ENCODE assay signal across 23 mouse cellular contexts in genomic region chr1:43996914-43997589, GRCm38 (mm10). TPM values are rescaled to one million over a fixed set of nuclear protein-coding genes. Genes with fewer than 3 reads are reported as not detected.
"Had no signal": no experiment of that assay in that cellular context is flagged by ENCODE, and none has a peak within 500 bp of the region (broad histone marks: within the 10 kb centered on the region; RNA-seq: fewer than 3 reads in every experiment).

No protein-coding gene starts in this region.

- H3K4me3 ChIP-seq: layer of hippocampus, adult 2 months; left cerebral cortex, adult 2 months; midbrain, embryonic 12.5 days; midbrain, embryonic 15.5 days; neural tube, embryonic 12.5 days; stomach, embryonic 15.5 days had no signal

- H3K27ac ChIP-seq: kidney, postnatal 0 days; layer of hippocampus, adult 2 months; left cerebral cortex, adult 2 months; liver, embryonic 14.5 days; macrophage; midbrain, embryonic 12.5 days; midbrain, embryonic 15.5 days; neural tube, embryonic 12.5 days; stomach, embryonic 15.5 days had no signal

- ATAC-seq: liver, postnatal 0 days; lung, postnatal 0 days; midbrain, embryonic 15.5 days had no signal

- H3K4me2 ChIP-seq: lung, embryonic 14.5 days; midbrain, embryonic 12.5 days; midbrain, embryonic 15.5 days; neural tube, embryonic 12.5 days; stomach, embryonic 15.5 days had no signal

- H3K4me1 ChIP-seq: midbrain, embryonic 12.5 days; midbrain, embryonic 15.5 days; neural tube, embryonic 12.5 days; stomach, embryonic 15.5 days had no signal

- H3K9me3 ChIP-seq: midbrain, embryonic 12.5 days; midbrain, embryonic 15.5 days; neural tube, embryonic 12.5 days; stomach, embryonic 15.5 days had no signal

- H3K27me3 ChIP-seq: midbrain, embryonic 12.5 days; midbrain, embryonic 15.5 days; neural tube, embryonic 12.5 days; stomach, embryonic 15.5 days had no signal

- DNase-seq: kidney, postnatal 25 days; layer of hippocampus, adult 9-11 months; layer of hippocampus, postnatal 36 days; liver, postnatal 0 days; lung, embryonic 14.5 days; retina, postnatal 1 day; right cerebral cortex, postnatal 25 days; spleen, adult 18-20 months; thymus, postnatal 25 days had no signal

- H3K9ac ChIP-seq: liver, embryonic 14.5 days; liver, postnatal 0 days; lung, embryonic 14.5 days; midbrain, embryonic 12.5 days; midbrain, embryonic 15.5 days; neural tube, embryonic 12.5 days; stomach, embryonic 15.5 days had no signal

RNA-seq across cellular contexts. Expression of gene Mettl21c, which starts 22.8 kb away (rescaled TPM):
- total RNA-seq: layer of hippocampus, adult 2 months; layer of hippocampus, postnatal 36 days; left cerebral cortex, adult 2 months; left cerebral cortex, postnatal 36 days; liver, adult 2 months; megakaryocyte, adult 5-6 weeks had no signal
- polyA plus RNA-seq: large intestine, adult 2 months; liver, adult 2 months; macrophage had no signal
